In genomic region chr5:32855274-32855673, GRCm38 (mm10) we compare ENCODE assay signal across 23 mouse cellular contexts. TPM values are rescaled to one million over a fixed set of nuclear protein-coding genes. Genes with fewer than 3 reads are reported as not detected.
"Had no signal": no experiment of that assay in that cellular context is flagged by ENCODE, and none has a peak within 500 bp of the region (broad histone marks: within the 10 kb centered on the region; RNA-seq: fewer than 3 reads in every experiment).

No protein-coding gene starts in this region.

RNA-seq across cellular contexts. Expression of gene Gm20671, which starts 28.4 kb away (rescaled TPM):
- total RNA-seq: common myeloid progenitor, adult 5-6 weeks; gastrocnemius, adult 2 months; gastrocnemius, postnatal 10 days; gastrocnemius, postnatal 14 days; gastrocnemius, postnatal 25 days; gastrocnemius, postnatal 4 days had no signal
- polyA plus RNA-seq: cortical plate, adult 2 months; embryonic facial prominence, embryonic 10.5 days; embryonic facial prominence, embryonic 11.5 days; embryonic facial prominence, embryonic 12.5 days; embryonic facial prominence, embryonic 13.5 days; embryonic facial prominence, embryonic 14.5 days; embryonic facial prominence, embryonic 15.5 days; forebrain, embryonic 10.5 days; forebrain, embryonic 11.5 days; forebrain, embryonic 12.5 days; forebrain, embryonic 13.5 days; forebrain, embryonic 14.5 days; forebrain, embryonic 15.5 days; forebrain, embryonic 16.5 days; forebrain, postnatal 0 days; frontal cortex, adult 2 months; heart, embryonic 10.5 days had no signal
